Mouse (Mus musculus): Measurements from ENCODE around the gene Kcnj6. TPM values are rescaled to one million over a fixed set of nuclear protein-coding genes. Genes with fewer than 3 reads are reported as not detected.

Gene Kcnj6
- polyA plus RNA-seq, 1 experiment: not detected

GRCm38 (mm10) chr16:94736462-94737358, 260.8 kb downstream of the Kcnj6 start:
- Histone ChIP-seq H3K4me3 (ENCODE audit: insufficient read depth, poor library complexity, severe bottlenecking) (no peak overlapping the region), H3ac (ENCODE audit: control insufficient read depth, insufficient read length, low read depth) (no peak overlapping the region), H3K79me3 (ENCODE audit: low read depth) (no peaks in the 10 kb centered on the region), H3K36me3 (ENCODE audit: control insufficient read depth, insufficient read depth) (no peaks in the 10 kb centered on the region), H3K27me3 (ENCODE audit: control insufficient read depth, insufficient read depth, insufficient read length) (peaks cover 13% of the 10 kb centered on the region), H3K79me2 (ENCODE audit: control insufficient read depth, insufficient read depth) (no peaks in the 10 kb centered on the region)
- TF ChIP-seq CTCF (IDR thresholded peaks at IDR 0.05; ENCODE audit: control insufficient read depth, insufficient read depth, insufficient read length): no peak
- peak; percentile 21 for TF ChIP-seq MYOD1 (IDR thresholded peaks at IDR 0.05; ENCODE audit: control insufficient read depth, insufficient read length, low read depth)

GRCm38 (mm10) chr16:94735472-94735871, 262.0 kb downstream of the Kcnj6 start:
- no peak overlapping the region for H3ac ChIP-seq (ENCODE audit: control insufficient read depth, insufficient read length, low read depth)
- H3K36me3 ChIP-seq (ENCODE audit: control insufficient read depth, insufficient read depth): no peaks in the 10 kb centered on the region
- H3K27me3 ChIP-seq (ENCODE audit: control insufficient read depth, insufficient read depth, insufficient read length): peaks cover 5% of the 10 kb centered on the region
- TF ChIP-seq CEBPB (IDR thresholded peaks at IDR 0.05; ENCODE audit: low read depth) (no peak), CTCF (IDR thresholded peaks at IDR 0.05; ENCODE audit: control insufficient read depth, insufficient read depth, insufficient read length) (no peak), MYOG (IDR thresholded peaks at IDR 0.05; ENCODE audit: control insufficient read depth, extremely low read depth, insufficient read length) (no peak), USF1 (IDR thresholded peaks at IDR 0.05; ENCODE audit: low read depth) (no peak), FOSL1 (IDR thresholded peaks at IDR 0.05; ENCODE audit: insufficient read depth, low read length, poor library complexity, severe bottlenecking) (no peak), MYOD1 (IDR thresholded peaks at IDR 0.05; ENCODE audit: control insufficient read depth, insufficient read length, low read depth) (no peak), MAX (IDR thresholded peaks at IDR 0.05) (no peak)
- H3K79me3 ChIP-seq (ENCODE audit: low read depth): no peaks in the 10 kb centered on the region
- no peaks in the 10 kb centered on the region for H3K79me2 ChIP-seq (ENCODE audit: control insufficient read depth, insufficient read depth)
- H3K4me3 ChIP-seq (ENCODE audit: insufficient read depth, poor library complexity, severe bottlenecking): no peak overlapping the region

GRCm38 (mm10) chr16:94731027-94731426, 266.5 kb downstream of the Kcnj6 start:
- H3K79me2 ChIP-seq (ENCODE audit: control insufficient read depth, insufficient read depth): no peaks in the 10 kb centered on the region
- H3K4me3 ChIP-seq (ENCODE audit: insufficient read depth, poor library complexity, severe bottlenecking): no peak overlapping the region
- no peaks in the 10 kb centered on the region for H3K36me3 ChIP-seq (ENCODE audit: control insufficient read depth, insufficient read depth)

GRCm38 (mm10) chr16:94729236-94729635, 268.3 kb downstream of the Kcnj6 start:
- Histone ChIP-seq H3ac (ENCODE audit: control insufficient read depth, insufficient read length, low read depth) (no peak overlapping the region), H3K79me3 (ENCODE audit: low read depth) (no peaks in the 10 kb centered on the region), H3K36me3 (ENCODE audit: control insufficient read depth, insufficient read depth) (no peaks in the 10 kb centered on the region), H3K27me3 (ENCODE audit: control insufficient read depth, insufficient read depth, insufficient read length) (no peaks in the 10 kb centered on the region), H3K79me2 (ENCODE audit: control insufficient read depth, insufficient read depth) (no peaks in the 10 kb centered on the region), H3K4me3 (ENCODE audit: insufficient read depth, poor library complexity, severe bottlenecking) (no peak overlapping the region)
- TF ChIP-seq MYOD1 (IDR thresholded peaks at IDR 0.05; ENCODE audit: control insufficient read depth, insufficient read length, low read depth): no peak
- TF ChIP-seq CTCF (IDR thresholded peaks at IDR 0.05; ENCODE audit: control insufficient read depth, insufficient read depth, insufficient read length): no peak
- TF ChIP-seq MYOG (IDR thresholded peaks at IDR 0.05; ENCODE audit: control insufficient read depth, extremely low read depth, insufficient read length): no peak
- TF ChIP-seq MAX (IDR thresholded peaks at IDR 0.05): no peak
- no peak for TF ChIP-seq CEBPB (IDR thresholded peaks at IDR 0.05; ENCODE audit: low read depth)
- TF ChIP-seq USF1 (IDR thresholded peaks at IDR 0.05; ENCODE audit: low read depth): no peak
- TF ChIP-seq FOSL1 (IDR thresholded peaks at IDR 0.05; ENCODE audit: insufficient read depth, low read length, poor library complexity, severe bottlenecking): no peak

More at GRCm38 (mm10) chr16:94731027-94731426, 266.5 kb downstream of the Kcnj6 start:
- Histone ChIP-seq H3K27me3 (ENCODE audit: control insufficient read depth, insufficient read depth, insufficient read length) (no peaks in the 10 kb centered on the region), H3K79me3 (ENCODE audit: low read depth) (no peaks in the 10 kb centered on the region), H3ac (ENCODE audit: control insufficient read depth, insufficient read length, low read depth) (no peak overlapping the region)
- TF ChIP-seq CEBPB (IDR thresholded peaks at IDR 0.05; ENCODE audit: low read depth): no peak
- TF ChIP-seq MYOD1 (IDR thresholded peaks at IDR 0.05; ENCODE audit: control insufficient read depth, insufficient read length, low read depth): no peak
- no peak for TF ChIP-seq USF1 (IDR thresholded peaks at IDR 0.05; ENCODE audit: low read depth)
- TF ChIP-seq CTCF (IDR thresholded peaks at IDR 0.05; ENCODE audit: control insufficient read depth, insufficient read depth, insufficient read length): no peak
- no peak for TF ChIP-seq FOSL1 (IDR thresholded peaks at IDR 0.05; ENCODE audit: insufficient read depth, low read length, poor library complexity, severe bottlenecking)
- TF ChIP-seq MAX (IDR thresholded peaks at IDR 0.05): no peak
- TF ChIP-seq MYOG (IDR thresholded peaks at IDR 0.05; ENCODE audit: control insufficient read depth, extremely low read depth, insufficient read length): no peak

GRCm38 (mm10) chr16:94724747-94725211, 272.7 kb downstream of the Kcnj6 start:
- Histone ChIP-seq H3K27me3 (ENCODE audit: control insufficient read depth, insufficient read depth, insufficient read length) (no peaks in the 10 kb centered on the region), H3ac (ENCODE audit: control insufficient read depth, insufficient read length, low read depth) (no peak overlapping the region), H3K4me3 (ENCODE audit: insufficient read depth, poor library complexity, severe bottlenecking) (no peak overlapping the region), H3K79me2 (ENCODE audit: control insufficient read depth, insufficient read depth) (no peaks in the 10 kb centered on the region), H3K79me3 (ENCODE audit: low read depth) (no peaks in the 10 kb centered on the region), H3K36me3 (ENCODE audit: control insufficient read depth, insufficient read depth) (no peaks in the 10 kb centered on the region)
- TF ChIP-seq MYOG (IDR thresholded peaks at IDR 0.05; ENCODE audit: control insufficient read depth, extremely low read depth, insufficient read length): no peak
- TF ChIP-seq MAX (IDR thresholded peaks at IDR 0.05): no peak
- TF ChIP-seq MYOD1 (IDR thresholded peaks at IDR 0.05; ENCODE audit: control insufficient read depth, insufficient read length, low read depth): no peak
- TF ChIP-seq FOSL1 (IDR thresholded peaks at IDR 0.05; ENCODE audit: insufficient read depth, low read length, poor library complexity, severe bottlenecking): no peak
- TF ChIP-seq CTCF (IDR thresholded peaks at IDR 0.05; ENCODE audit: control insufficient read depth, insufficient read depth, insufficient read length): no peak
- no peak for TF ChIP-seq CEBPB (IDR thresholded peaks at IDR 0.05; ENCODE audit: low read depth)
- TF ChIP-seq USF1 (IDR thresholded peaks at IDR 0.05; ENCODE audit: low read depth): no peak
